Mouse (Mus musculus): ENCODE results near the gene Mydgf.

The Mydgf gene

GRCm38 (mm10) chr17:56194357-56194756 is 10.6 kb upstream of the Mydgf start:
- DNase-seq (ENCODE audit: low spot score in 2 of 2), result no peak

GRCm38 (mm10) chr17:56191266-56191665 is 7.5 kb upstream of the Mydgf start:
- DNase-seq (ENCODE audit: low spot score in 2 of 2), result no peak

- peak in 1 of 2 experiments; percentile 62 for DNase-seq (ENCODE audit: low spot score in 2 of 2)
These were observed 1.8 kb upstream of the Mydgf start for GRCm38 (mm10) chr17:56185281-56186141.

- DNase-seq (ENCODE audit: low spot score in 2 of 2), result no peak
These were observed 604 bp downstream of the Mydgf start for GRCm38 (mm10) chr17:56182975-56183657.

DNA sequence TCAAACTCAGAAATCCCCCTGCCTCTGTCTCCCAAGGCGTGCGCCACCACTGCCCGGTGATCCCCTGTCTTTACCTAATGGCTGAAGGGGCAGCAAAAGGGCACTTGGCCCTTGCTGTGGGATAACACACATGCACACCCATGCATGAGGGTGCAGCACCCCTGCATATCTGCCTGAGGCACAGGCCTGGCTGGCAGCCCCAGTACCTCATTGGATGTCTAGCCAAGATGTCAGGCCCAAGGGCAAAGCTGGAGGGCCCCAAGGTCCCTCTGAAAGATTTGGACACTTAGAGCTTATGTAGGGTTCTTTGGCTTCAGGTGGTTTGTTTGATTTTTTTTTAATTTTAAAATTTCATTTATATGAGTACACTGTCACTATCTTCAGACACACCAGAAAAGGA is 8.3 kb downstream of the Mydgf start:
- no peak for DNase-seq (ENCODE audit: low spot score in 2 of 2)

DNA sequence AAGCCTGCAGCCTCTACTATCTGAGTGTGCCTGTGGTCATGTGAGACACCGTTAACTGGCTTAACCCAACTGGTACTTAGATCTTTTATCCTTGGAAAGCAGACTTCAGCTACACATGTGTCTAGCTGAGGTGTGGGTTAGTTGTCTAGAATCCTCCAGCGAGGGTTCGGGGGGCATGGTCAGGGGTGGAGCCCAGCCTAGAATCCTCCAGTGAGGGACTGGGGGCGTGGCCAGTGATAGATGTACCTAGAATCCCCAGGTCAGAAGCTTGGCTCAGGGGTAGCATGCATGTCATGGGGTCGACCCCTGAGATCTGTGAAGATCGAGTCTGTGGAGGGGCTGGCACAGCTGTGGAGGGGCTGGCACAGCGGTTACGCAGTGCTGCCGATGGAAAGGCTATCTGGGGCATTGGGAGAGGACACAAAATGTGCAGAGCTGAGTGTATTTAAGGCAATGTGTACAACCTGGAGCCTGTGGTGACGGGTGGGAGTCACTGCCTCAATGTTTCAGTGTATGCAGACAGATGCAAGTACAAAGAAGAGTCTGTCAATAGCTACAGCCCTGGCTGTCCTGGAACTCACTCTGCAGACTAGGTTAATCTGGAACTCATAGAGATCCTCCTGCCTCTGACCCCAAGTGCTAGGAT is 10.2 kb downstream of the Mydgf start:
- DNase-seq (ENCODE audit: low spot score in 2 of 2), result no peak

DNA sequence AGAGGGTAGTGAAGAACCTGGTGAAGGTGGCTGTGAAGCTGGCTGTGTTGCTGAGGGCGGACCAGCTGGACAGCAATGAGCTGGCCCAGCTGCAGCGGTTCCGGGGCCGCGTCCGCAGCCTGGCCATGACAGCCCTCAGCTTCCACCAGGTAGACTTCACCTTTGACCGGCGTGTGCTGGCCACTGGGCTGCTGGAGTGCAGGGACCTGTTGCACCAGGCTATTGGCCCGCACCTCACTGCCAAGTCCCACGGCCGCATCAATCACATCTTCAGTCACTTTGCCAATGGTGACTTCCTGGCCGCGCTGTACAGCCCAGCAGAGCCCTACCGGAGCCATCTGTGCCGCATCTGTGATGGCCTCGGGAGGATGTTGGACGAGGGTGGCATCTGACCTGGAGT is 11.8 kb downstream of the Mydgf start:
- no peak for DNase-seq (ENCODE audit: low spot score in 2 of 2)

- no peak for DNase-seq (ENCODE audit: low spot score in 2 of 2)
These were observed 12.3 kb downstream of the Mydgf start for GRCm38 (mm10) chr17:56171456-56171855.

DNA sequence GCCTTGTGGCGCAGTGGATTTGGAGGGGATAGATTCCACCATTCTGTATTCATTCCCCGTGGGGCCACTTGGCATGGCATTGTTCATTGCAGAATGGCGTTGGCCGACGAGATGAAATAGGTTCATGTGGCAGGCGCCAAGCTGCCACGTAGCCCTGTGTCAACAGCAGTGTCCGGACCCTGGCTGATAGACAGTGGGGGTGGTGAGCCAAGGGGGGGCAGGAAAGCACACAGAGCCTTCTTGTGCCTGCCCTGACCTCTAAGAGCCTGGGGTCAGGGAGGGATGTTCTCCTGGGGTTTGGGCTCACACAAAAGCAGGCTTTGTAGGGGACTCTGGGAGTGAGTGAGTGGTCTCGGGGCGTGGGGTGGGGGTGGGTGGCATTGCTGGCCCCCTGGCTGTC is 13.1 kb downstream of the Mydgf start:
- DNase-seq (ENCODE audit: low spot score in 2 of 2), result no peak

DNA sequence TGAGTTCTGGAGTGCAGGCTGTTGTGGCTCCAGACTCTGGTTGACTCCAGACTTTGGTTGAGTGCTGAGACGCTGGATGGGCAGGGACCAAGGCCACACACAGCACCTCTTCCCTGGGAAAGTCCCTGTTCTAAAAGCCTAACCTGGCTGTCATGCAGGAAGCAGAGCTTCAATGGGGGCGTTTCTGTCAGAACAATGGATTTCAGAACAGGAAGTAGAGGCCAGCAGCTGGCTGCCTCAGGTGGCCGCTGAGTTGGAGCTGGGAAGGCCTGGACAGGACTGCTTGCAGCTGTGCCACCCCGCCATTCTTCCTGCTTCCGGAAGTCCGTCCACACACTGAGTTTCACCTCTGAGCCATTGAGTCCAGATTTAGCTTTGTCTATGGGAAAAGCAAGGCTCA is 13.9 kb downstream of the Mydgf start:
- no peak for DNase-seq (ENCODE audit: low spot score in 2 of 2)

- DNase-seq (ENCODE audit: low spot score in 2 of 2), result no peak
These were observed 18.0 kb downstream of the Mydgf start for GRCm38 (mm10) chr17:56165671-56166070.

DNA sequence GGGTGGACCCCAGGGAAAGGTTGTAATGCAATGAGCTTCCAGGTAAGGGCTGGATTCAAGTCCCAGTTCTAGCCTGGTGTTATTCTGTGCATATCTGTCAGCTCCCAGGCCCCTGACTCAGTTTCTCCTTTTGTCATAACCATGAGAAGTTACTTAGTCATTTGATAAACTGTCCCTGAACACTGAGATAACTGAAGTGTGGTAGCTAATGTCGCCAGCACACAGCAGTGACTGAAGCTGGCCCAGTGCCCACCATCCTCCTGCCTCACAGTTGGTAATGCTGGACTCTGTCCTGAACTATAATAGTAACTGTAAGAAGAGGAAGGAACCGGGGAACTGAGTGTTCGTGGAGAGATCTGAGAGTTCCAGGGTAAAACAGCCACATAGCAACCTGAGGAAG is 19.2 kb downstream of the Mydgf start:
- no peak for DNase-seq (ENCODE audit: low spot score in 2 of 2)

DNA sequence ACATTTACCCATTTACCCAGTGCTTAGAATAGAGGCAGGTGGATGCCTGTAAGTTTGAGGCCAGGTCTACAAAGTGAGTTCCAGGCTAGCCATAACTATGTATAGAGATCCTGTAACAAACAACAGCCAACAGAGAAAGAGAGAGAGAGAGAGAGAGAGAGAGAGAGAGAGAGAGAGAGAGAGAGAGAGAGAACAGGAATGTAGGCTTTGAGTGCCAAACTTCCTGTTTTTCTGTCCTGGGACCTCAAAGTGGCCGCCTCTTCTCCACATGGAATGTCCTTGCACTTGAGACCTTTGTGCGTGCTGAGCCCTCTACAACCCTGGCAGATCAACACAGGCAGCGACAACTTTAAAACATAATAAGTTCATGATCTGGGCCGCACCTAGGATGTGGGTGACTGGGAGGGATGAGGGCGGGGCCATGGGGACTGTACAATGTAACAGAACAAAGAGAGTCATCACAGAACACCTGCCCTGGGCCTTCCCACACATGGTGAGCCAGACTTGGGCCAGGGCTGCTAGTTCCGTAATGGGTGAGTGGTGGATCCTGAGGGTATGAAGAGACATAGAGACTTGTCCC is 20.1 kb downstream of the Mydgf start:
- no peak for DNase-seq (ENCODE audit: low spot score in 2 of 2)

- peak; percentile 91 to 94 for DNase-seq (ENCODE audit: low spot score in 2 of 2)
These were observed 21.4 kb downstream of the Mydgf start, which contains the start of gene Tnfaip8l1 for GRCm38 (mm10) chr17:56162231-56162774. Gene Tnfaip8l1, plus strand, starts transcription at chr17:56162477.

- DNase-seq (ENCODE audit: low spot score in 2 of 2), result no peak
These were observed 24.0 kb downstream of the Mydgf start for GRCm38 (mm10) chr17:56159729-56160128.

GRCm38 (mm10) chr17:56153643-56154042 is 30.1 kb downstream of the Mydgf start:
- DNase-seq (ENCODE audit: low spot score in 2 of 2), result peak; percentile 46 to 79

GRCm38 (mm10) chr17:56149897-56150296 is 33.8 kb downstream of the Mydgf start:
- DNase-seq (ENCODE audit: low spot score in 2 of 2), result no peak

DNA sequence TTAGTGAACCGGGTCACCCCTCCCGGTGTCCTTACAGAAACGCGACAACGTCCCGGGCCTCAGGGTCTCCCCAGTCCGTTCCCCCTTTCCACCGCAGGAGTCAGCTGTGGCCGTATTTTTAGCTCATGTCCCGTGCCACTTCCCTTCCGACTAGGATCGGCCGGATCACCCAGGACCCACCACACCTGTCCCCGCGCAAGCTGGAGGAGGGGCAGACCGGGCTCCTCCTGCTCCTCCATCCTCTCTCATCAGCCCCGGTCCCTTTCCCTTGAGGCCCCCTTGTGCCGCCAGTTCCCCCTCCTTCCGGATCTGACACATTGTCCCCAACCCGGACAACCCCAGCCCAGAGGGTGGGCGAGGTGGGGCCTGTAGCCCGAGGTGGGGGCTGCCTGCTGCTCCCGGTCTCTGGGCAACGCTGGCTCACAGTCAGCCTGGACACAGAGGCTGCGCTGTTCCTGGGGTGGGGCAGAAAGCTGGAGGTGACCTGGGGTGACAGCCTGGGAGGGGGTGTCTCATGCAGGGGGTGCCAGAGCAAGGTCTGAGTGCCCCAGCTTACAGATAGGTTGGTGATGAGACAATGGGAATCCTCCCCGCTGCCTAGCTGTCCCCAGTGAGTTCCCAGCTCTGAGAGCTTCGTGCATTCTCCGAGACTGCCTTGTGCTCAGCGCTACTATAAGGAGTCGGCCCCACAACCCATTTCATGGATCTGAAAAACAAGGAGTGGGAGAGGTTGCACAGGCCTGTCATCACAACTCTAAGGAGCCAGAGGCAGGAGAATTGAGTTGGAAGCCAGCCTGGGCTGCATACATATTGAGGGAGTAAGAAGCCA is 34.7 kb downstream of the Mydgf start:
- no peak for DNase-seq (ENCODE audit: low spot score in 2 of 2)

DNA sequence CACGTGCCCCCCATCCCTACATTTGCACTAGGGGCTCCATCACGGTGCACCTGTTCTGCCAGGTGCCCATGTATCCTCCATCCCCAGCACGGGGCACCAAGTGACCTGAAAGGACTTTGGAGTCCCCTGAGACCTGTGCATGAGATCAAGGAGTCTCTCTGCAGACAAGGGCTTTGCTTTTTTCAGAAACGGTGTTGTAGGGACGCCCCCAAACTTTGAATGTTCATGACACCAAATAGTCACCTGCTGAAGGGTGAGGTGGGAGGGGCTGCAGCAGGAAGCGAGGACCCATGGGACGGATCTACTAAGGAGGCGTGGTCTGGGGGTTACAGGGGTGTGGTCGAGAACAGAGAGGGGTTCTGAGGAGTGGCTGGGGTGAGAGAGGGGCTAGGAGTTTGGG is 35.4 kb downstream of the Mydgf start:
- DNase-seq (ENCODE audit: low spot score in 2 of 2), result no peak

- DNase-seq (ENCODE audit: low spot score in 2 of 2), result no peak
These were observed 36.3 kb downstream of the Mydgf start for GRCm38 (mm10) chr17:56147420-56147819.

DNA sequence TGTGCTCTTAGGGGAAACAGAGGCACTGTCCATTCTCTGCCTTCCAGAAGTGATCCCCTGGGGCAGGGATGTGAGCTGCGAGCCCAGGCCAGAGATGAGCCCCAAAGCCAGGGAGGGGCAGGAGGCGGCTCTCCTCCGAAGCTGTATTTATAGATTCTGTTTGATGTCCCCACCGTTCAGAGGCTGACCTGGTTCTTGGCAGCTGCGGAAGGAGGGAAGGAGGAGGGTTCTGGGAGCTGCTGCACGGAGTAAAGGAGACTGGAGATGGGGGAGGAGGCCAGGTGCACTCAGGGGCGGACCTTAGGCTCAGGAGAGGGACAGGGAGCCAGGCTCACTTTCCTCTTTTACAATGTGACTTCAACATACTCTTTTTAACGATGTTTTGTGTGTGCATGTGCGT is 37.6 kb downstream of the Mydgf start:
- DNase-seq (ENCODE audit: low spot score in 2 of 2), result no peak
